Mouse (Mus musculus) adrenal gland, postnatal 25 days (tissue): ENCODE data around the gene Mks1. TPM values are rescaled to one million over a fixed set of nuclear protein-coding genes. Genes with fewer than 3 reads are reported as not detected.

Experiments
- DNase-seq: peaks from one replicate; pipeline ENCODE4 v3.0.0; 2021; ENCODE audit warnings: mixed read lengths
- total RNA-seq: library from RNA; stranded (reverse); gene quantifications from 2 replicates; pipeline ENCODE4 v1.2.3, GENCODE M21; 2021

The Mks1 gene
- total RNA-seq, 1 experiment from 2014 or later, result 15.6 TPM

- DNase-seq, result no peak
Observed at GRCm38 (mm10) chr11:87875436-87875835, 22.4 kb downstream of the Mks1 start, which contains the start of gene Epx. TSS of gene Epx (minus strand) at chr11:87875536.

- DNase-seq, result no peak
Observed at GRCm38 (mm10) chr11:87879826-87880225, 26.8 kb downstream of the Mks1 start.

- DNase-seq, result no peak
Observed at GRCm38 (mm10) chr11:87881714-87882113, 28.7 kb downstream of the Mks1 start.

DNA sequence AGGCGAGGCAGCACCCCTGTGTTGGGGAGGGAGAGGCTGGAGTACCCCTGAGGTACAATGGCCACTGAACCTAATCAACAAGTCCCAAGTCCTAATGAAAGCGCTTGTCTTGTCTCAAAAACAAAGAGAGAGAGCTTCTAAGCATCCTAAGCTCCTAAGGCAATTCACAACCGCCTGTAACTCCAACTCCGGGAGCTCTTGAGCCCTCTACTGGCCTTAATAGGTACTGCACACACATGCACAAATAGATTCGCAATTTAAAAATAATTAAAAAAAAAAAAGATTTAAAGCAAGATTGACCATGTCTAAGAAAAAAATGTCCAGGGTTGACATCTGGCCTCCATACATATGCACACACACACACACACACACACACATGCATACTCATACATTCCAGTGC is 30.5 kb downstream of the Mks1 start:
- DNase-seq, result no peak

GRCm38 (mm10) chr11:87884856-87885255 is 31.8 kb downstream of the Mks1 start:
- DNase-seq, result no peak

DNA sequence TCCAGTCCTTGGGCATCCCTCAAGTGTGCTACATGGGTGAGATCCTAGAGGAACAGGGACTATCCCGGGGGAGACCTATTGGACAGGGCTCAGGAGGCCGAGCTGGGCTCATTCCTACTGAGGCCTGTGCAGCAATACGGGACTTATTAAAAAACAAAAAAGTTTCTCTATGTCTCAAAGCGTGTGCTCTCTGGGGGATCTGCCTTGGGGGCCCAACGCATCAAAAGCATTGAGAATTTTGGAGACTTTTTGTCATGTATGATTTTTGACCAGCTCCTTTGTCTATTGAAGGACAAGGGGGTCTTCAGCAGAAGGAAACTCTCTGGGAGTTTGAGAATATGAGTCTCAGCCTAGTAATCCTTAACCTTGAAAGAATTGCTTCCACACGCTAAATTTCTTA is 39.2 kb downstream of the Mks1 start, which contains the start of gene Olfr462:
Gene Olfr462, minus strand, starts transcription at position 101 of the 400 bp plus-strand sequence.
- no peak for DNase-seq

- no peak for DNase-seq
Observed at GRCm38 (mm10) chr11:87897287-87897686, 44.3 kb downstream of the Mks1 start, which contains the start of gene Olfr463. TSS of gene Olfr463 (minus strand) at chr11:87897387.

GRCm38 (mm10) chr11:87904331-87904730 is 51.3 kb downstream of the Mks1 start:
- DNase-seq, result no peak

Other genes with a start within 250 kb of the Mks1 start
- gene Hsf5, start 236.1 kb upstream of the Mks1 start, total RNA-seq, result 0.09 and 0.24 TPM in 2 replicates
- gene Rnf43, start 190.5 kb upstream of the Mks1 start, total RNA-seq, result 5.5 and 6.1 TPM in 2 replicates
- gene Supt4a, start 115.7 kb upstream of the Mks1 start, total RNA-seq, result 59.0 and 84.6 TPM in 2 replicates
- gene Tspoap1, start 92.7 kb upstream of the Mks1 start, total RNA-seq, result 7.4 and 9.4 TPM in 2 replicates
- not detected in 2 replicates for gene Mpo, start 59.6 kb upstream of the Mks1 start, total RNA-seq
- not detected in 2 replicates for gene Lpo, start 24.9 kb upstream of the Mks1 start, total RNA-seq
- not detected in 2 replicates for gene Epx, start 22.3 kb downstream of the Mks1 start, total RNA-seq
- gene Olfr462, start 39.1 kb downstream of the Mks1 start, total RNA-seq, result not detected in 2 replicates
- not detected in 2 replicates for gene Olfr463, start 44.2 kb downstream of the Mks1 start, total RNA-seq
- gene Olfr464, start 67.8 kb downstream of the Mks1 start, total RNA-seq, result not detected in 2 replicates
- gene Dynll2, start 134.3 kb downstream of the Mks1 start, total RNA-seq, result 213 TPM in 2 replicates
- gene Srsf1, start 194.2 kb downstream of the Mks1 start, total RNA-seq, result 226 and 298 TPM in 2 replicates
- gene Vezf1, start 215.1 kb downstream of the Mks1 start, total RNA-seq, result 45.8 and 51.8 TPM in 2 replicates
- gene Cuedc1, start 244.8 kb downstream of the Mks1 start, total RNA-seq, result 50.7 and 68.6 TPM in 2 replicates